Mouse (Mus musculus): ENCODE measurements at regions not wholly inside any gene's neighbourhood (a gene's known extent, or its start where the extent isn't known, plus 50 kb on each side); places are given as distances from the start of the nearest gene placed in this dataset.
"Not testable (repeated sequence)": the region's sequence is repeated elsewhere in the genome, so short reads cannot be mapped to it uniquely, and the experiment has no call there.

DNA sequence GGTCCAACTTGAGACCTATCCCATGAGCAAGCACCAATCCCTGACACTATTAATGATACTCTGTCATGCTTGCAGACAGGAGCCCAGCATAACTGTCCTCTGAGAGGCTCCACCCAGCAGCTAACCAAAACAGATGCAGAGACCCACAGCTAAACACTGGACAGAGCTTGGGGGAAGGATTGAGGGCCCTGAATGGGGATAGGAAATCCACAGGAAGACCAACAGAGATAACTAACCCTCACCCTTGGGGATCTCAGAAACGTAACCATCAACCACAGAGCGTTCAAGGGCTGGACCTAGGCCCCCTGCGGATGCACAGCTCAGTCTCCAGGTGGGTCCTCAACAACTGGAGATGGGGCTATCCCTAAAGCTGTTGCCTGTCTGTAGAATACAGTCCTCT lies 93.7 kb downstream of the Cd24a start:
- no peak for DNase-seq (ENCODE audit: low spot score in 2 of 2)

DNA sequence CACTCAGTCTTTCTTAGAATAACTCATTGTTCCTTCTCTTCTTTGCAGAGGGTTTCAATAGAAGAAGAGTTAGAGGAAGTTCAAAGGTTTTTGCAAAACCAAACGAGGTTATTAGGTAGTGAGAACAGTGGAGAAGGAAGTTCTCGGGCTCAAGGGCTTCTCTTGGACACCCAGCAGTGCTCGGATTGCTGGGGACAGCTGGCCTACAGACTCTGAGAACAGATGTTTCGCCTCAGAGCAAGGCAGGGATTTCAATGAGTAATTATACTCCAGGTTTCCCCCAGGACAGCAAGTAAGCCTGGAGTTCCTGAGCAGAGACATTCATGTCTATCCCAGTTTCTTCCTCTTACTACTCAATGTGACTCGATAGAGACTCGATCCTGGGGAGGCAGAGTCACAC lies 94.4 kb downstream of the Cd24a start:
- DNase-seq (ENCODE audit: low spot score in 2 of 2), result peak in 1 of 2 experiments; percentile 22

DNA sequence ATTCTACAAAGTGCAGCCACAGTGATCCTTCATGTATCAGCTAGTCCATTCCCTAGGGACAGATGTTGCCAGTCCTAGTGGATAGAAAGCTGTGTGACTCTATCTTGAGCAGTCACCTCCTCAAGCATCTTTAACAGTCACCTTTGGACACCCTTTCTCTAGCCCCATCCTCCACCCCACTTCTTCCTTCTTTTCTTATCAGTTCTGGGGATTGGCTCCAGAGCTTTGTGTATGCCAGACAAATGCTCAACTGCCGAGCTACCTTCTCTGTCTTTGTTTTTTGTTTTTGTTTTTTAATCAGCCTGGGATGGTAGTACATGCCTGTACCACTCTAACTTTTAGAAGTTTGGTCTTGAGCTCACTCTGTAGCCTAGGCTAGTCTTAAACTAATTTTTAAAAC lies 96.7 kb downstream of the Cd24a start:
- no peak for DNase-seq (ENCODE audit: low spot score in 2 of 2)

DNA sequence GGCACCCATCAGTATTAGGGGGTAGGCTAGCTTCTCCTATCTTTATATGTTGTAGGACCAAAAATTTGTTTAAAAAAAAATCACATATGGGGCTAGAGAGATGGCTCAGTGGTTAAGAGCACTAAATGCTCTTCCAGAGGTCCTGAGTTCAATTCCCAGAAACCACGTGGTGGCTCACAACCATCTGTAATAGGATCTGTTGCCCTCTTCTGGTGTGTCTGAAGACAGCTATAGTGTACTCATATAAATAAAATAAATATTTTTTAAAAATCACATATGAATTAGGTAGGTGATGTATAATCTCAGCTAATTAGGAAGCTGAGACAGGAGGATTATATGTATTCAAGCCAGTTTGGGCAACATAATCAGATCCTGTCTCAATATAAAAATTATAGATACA lies 97.4 kb downstream of the Cd24a start:
- not testable (repeated sequence) for DNase-seq (ENCODE audit: low spot score in 2 of 2)

DNA sequence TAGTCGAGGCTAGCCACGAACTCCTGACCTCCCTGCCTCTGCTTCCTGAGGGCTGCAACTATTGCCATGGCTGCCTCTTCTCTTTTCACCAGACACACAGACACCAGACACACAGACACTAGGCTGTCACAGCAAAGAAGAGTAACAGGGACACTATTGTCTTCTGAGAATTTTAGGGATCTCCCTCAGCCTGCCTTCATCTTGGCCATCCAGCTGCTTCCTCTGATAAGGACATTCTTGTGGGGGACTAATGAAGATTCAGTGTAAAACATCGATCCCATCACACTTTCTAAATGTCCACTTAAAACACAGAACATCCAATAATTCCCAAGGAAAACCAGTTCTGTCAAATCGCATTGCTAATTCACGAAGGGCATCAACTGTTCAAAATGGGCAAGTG lies 98.2 kb downstream of the Cd24a start:
- no peak for DNase-seq (ENCODE audit: low spot score in 2 of 2)

DNA sequence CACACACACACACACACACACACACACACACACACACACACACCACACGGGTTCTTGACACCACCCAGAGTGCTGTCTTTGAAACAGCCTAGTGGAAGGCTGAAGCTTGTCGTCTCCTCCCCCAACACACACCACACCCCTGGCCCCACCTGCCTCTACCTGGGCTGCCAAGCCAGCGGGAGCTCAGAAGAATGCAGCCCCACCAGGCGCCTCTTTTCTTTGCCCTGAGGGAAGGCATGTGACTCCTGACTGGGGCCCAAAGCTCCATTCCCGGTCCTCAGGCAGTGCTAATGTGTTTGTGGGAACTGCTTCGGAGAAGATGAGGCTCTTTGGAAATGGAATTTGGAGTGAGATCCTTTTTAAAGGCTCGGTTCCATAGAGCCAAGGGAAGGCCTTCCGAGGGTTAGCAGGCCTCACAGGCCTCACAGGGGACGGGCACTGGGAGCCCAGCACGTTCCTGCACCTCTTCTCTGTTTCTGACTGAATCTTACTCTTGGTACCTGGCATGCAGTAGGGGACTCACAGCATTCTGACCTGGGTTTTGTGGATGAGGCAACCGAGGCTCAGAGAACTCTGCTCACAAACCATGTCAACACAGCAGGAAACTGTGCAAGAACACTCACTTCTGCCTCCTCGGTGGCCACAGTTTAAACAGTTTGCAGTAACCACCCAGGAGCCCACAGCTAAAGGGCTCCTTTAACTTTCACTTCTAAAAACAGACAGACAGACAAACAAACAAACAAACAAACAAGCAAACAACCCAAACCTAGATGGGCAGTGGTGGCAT lies 106.4 kb downstream of the Cd24a start:
- no peak for DNase-seq (ENCODE audit: low spot score in 2 of 2)

DNA sequence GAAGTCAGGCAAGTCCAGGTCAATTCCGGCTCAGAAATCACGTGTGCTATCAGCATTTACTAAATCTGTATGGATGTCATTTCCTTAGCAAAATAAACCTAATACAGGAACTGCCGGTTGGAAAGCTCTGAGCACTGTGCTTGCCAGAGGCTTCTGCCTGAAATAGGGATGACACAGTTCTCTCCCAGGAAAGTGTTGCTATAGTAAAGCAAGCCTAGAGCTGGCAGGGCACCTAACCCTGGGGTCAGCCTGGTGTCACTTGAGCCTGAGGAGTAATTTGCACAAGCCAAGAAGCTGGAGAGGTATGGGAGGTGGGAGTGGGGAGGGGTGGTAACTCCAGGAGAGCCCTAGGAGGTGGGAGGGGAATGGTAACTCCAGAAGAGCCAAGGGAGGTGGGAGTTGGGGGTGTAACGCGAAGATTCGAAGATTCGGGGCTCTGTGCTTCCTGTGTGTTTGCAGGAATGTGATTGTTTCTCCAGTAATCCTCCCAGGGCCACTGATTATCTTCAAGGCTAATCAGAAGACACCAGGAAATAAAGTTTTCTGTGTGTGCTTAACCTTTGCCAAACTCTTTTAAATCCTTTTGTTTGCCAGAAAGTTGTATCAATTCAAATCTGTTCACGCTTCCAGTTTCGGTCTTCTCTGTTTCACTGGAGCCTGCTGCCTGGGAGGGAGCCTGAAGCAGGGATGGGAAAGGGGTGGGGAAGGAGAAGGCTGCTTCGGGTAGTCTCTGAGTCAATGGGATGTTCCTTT lies 111.3 kb downstream of the Cd24a start:
- no peak for DNase-seq (ENCODE audit: low spot score in 2 of 2)

DNA sequence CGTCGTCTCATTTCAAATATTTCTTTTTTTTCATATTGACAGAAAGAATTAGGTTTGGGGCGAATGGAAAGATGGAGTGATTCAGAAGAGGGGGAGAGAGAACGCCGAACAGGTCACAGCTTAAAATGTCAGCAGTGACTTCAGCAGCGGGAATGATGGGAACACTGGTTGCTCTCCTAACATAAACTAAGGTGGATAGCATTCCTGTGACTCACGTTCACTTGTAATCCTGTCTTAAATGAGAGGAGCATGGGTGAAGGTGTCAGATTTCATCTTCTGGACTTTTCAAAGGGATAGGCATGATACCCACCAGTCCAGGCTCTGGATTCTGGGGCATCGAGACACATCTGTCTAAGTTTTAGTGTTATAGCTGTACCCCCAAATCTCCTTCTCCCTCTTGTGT lies 111.8 kb downstream of the Cd24a start:
- no peak for DNase-seq (ENCODE audit: low spot score in 2 of 2)

DNA sequence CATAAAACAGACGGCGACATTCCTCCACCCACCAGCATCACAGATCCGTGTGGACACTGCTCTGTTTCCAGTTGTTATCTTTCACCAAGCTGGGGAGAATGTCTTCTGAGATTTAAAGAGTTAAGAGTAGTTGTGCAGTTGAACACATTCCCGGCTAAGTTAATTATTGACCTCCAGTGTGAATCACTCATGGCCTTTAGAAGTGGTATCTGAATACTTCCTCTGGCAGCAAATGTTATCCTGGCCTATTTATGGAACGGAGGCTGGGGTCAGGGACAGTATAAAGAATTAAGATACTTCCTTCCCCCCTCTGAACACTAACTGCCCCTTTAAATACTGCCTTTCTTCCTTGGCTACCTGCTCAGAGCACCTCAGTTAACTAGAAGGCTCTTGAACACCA lies 115.9 kb downstream of the Cd24a start:
- no peak for DNase-seq (ENCODE audit: low spot score in 2 of 2)

DNA sequence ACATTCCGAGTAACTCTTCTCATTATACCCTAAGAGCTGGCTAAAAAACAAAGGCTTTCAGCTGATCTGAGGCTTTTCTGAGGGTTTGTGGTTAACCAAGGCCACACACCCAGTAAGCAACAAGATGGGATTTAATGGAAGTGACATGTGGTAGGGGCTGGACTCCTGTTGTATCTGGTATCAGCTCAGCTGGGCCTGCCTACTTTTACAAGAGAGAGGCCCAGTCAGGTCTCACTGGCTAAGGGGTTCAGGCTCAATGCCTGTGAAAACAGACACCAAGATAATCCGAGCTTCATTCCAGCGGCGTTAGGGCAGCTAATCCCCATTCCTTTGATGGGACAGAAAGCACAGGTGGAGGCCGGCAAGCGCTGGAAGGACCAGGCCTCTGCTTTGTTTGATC lies 116.4 kb downstream of the Cd24a start:
- no peak for DNase-seq (ENCODE audit: low spot score in 2 of 2)

DNA sequence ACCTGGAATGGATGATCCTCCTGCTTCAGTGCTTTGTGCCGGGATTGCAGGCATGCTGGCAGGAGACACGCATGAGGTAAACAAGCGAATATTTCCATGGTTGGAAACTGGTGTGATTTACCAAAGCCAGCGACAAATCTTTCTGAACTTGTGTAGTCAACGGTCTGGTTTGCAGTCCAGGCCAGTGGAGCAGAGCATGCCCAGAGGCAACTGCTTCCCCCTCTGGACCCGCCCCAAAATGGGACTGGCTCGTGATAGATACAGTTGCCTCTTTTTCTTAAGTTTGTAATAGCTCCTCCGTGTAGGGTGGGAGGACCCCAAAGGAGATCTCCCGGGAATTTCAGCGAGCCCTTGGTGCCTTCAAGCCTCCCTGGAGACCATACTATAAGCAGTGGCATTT lies 117.4 kb downstream of the Cd24a start:
- no peak for DNase-seq (ENCODE audit: low spot score in 2 of 2)

DNA sequence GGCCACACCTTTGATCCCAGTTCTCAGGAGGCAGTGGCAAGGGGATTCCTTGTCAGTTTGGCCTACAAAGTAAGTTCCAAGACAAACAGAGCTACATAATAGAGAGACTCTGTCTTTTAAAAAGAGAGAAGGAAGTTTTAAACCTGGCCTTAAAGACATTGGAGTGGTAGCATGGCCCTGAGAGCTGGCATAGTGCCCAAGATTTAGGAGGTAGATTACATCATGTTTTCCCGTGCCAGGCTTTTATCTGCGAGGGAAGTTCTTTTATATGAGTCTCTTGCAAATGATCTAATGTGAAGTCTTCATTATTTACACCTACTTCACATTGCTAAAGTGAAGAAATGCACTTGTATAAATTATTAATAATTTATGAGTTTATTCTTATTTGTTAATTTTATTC lies 119.8 kb downstream of the Cd24a start:
- no peak for DNase-seq (ENCODE audit: low spot score in 2 of 2)

DNA sequence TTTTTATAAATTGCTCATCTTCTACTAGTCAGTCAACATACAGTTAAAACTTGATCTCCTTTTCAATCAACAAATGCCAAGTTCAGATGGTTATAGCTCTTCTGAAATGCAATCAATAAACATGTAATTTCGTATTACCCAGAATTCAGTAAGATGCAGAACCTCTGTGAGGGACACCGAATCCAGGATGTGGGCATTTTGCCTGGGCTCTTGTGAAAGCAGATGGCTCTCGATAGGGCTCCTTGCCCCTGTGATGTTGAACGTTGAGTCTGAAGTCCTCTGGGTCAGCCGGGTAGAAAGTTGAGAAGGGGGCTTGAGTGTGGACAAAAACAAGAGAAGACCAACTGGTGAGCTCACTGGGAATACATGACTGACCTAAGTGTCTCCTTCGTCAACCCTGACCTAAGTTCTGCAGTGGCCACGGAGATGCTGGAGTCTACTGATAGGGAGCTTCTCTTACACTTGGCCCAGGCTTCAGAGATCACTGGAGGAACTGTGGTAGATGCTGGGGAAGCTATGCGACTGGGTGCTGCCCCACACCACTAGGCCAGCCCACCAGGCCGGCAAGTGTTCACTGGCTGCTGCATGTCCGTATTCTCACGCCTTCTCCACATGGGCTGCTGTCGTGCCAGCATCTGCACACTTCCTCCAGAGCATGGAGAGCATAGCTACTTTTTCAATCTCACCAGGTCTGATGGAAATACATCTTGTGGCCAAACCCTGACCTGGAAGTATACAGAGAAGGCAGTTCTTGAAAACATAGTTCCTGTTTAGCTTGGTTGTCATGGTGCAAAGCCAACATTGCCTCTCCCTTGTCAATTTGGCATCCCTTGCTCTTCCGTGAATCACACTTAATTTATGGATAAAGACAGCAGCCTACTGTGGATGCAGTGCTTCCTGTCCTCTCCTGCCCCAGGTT lies 122.5 kb downstream of the Cd24a start:
- DNase-seq (ENCODE audit: low spot score in 2 of 2), result no peak

DNA sequence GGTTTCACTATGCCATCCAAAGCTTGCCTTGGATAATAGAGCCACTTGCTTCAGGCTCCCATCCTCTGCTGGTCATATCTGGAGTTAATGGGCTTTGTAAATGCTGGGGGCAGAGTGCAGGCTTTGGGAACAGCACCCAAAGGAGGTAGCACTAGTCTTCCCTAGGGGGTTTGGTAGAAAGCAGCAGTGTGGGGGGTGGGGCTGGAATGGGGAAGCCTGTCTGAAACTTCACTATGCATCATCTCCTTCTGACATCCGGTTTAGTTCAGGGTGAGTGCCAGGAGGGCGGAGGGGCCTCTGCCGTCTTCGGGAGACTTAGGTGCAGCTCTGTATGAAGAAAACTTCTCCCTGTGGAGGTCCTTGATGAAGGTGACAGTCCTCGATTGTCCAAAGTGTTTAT lies 124.8 kb downstream of the Cd24a start:
- peak; percentile 64 to 79 for DNase-seq (ENCODE audit: low spot score in 2 of 2)

DNA sequence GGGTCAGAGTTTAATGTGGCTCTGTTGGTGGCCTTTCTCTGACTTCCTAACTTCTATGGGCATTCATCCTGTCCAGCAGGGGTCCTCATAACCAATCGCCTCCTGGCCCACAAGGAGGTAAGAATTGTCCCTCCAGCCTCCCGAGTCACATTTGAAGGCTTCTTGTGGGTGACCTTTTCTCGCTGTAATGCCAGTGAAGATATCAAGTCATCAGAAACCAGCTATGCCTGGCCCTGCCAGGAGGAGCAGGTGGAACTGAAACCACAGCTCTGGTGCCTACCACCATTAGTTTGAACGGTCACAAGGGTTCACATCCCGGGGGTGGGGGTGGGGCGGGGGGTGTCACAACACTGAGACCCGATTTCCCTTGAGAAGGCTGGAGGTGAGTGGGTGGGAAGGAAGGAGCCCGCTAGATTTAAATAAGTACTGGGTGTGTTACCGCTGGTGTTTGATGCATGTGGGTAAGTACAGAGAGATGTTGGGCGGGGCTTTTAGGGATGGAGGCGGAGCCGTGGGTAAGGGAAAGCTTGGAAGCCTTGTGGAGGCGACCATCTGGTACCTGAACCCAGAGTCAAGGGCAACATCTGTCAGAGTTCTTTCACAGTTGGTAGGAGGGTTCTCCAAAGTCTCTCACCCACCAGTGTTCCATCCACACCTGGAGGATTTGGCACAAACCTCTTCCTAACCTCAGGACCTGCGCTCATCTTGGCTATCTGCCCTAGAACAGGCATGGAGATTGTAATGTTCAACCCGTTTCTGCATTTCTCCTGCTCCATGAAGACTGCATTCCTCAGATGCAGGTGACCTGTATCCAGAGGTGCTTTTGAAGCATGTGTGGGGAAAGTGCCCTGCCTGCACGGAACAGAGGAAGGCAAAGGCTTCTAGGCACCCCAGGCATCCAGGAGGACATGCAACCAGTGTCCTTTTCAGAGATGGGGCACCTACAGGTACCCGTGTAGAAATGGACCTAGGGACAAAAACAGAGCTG lies 128.2 kb downstream of the Cd24a start:
- peak; percentile 54 to 62 for DNase-seq (ENCODE audit: low spot score in 2 of 2)

DNA sequence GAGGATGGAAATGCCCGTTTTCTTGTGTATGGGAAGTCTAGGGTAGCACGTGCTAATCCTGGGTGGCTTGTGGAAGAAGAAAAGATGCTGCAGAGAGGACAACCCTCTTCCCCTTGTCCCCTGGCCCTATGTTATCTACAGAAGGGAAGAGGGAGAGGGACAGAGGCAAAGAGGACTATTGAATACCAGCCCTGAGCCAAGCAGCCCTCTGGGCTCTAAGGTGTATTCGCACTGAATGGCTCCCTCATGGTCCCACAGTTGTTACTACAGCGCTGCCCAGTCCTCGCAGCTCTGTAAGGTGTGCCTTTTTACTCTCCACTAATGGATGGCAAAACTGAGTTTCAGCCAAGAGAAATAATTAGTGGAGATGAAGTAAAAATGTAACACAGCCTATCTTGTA lies 128.9 kb downstream of the Cd24a start:
- DNase-seq (ENCODE audit: low spot score in 2 of 2), result no peak

DNA sequence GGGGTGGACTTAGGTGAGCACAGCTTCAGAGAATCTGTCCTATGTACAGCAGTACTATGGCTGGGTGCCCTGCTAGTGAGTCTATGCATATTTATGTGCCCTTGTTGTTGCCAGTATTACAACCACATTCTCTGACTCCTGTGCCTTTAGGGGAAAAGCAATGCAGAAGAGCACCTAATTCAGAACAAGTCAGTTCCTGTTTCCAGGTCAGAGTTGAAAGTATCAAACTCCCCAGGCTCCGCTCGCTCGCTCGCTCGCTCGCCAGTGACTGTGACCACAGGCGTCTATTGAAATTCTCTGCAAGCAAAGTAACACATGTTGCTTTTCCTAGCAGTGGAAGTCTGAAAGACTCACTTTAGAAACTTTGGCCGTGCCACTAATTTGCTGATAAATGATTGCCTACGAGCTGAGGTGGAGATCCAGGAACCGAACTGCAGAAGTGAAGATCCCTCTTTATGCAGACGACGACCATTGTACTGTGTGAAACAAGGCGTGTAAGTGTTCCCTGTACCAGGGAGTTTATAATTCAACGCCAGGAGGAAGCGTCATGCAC lies 129.8 kb downstream of the Cd24a start:
- peak; percentile 48 to 56 for DNase-seq (ENCODE audit: low spot score in 2 of 2)

DNA sequence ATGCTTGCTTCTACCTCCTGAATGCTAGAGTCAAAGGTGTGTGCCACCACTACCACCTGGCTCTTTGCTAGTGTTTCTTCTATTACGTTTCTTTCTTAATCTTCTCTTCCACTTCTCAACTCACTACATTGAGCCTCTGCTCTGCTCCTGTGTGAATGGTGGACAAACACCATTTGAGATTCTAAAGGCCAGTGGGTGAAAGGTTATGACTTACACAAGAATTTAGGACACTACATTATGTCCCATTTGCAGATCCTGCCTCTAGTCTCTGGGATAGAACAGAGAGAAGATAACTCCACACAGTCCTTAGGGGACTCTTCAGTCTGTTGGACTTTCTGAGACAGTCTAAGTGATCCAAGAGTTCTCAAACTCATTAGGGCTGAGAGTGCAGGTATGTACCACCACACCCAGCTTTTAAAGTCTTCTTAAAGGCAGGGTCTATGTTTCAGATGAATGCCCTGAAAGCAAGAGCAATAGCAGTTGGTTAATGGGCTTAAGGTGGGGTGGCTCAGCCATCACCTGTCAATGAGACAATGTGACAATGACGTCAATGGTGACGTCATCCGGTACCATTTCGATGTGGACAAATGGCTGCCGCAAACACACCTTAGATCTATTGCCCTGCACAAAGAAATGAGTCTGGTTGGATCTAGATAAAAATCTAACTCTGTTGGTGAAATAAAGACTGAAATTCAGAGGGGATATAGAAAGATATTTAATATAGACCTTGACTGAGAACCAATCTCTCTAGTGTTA lies 131.4 kb downstream of the Cd24a start:
- no peak for DNase-seq (ENCODE audit: low spot score in 2 of 2)

DNA sequence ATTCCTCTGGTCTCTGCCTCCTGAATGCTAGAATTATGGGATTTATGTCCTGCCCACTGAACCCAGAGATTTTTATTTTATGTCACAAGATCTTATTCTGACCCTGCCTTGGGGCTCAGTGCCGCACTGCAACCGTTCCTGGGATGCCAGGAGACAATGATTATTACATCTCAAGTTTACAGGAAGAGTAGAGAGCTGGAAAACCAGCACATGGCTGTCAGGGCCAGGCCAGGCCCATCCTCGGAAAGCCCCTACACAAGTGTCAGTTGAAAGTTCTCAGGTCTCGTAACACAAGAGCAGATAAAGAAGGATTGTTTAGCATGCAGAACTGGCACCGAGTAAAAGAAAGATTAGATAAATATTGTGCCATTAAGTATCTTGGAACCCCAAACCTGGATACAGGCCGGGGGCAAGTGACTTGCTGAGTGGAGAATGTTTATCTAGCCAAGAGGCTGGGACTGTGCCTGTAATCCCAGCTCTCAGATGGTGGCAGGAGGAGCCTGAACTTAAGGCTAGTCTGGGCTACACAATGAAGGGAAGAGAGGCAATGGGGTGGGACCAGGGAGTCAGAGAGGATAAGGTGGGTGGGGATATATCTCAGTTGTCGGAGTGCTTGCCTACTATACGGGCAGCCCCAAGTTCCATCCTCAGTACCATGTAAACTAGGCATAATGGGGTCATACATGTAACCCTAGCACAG lies 132.3 kb downstream of the Cd24a start:
- no peak for DNase-seq (ENCODE audit: low spot score in 2 of 2)

Data from spleen, postnatal 36 days (tissue).